Mouse (Mus musculus) adrenal gland, postnatal 36 days (tissue): ENCODE measurements around the gene Myo9b. TPM values are rescaled to one million over a fixed set of nuclear protein-coding genes. Genes with fewer than 3 reads are reported as not detected.

Source experiments
- total RNA-seq, 2 experiments: library from RNA; stranded (reverse); gene quantifications; 2 replicates each; pipeline ENCODE4 v1.2.3; 2021

Myo9b gene
- total RNA-seq, 2 experiments from 2014 or later = 32.0 to 41.0 TPM

Other genes starting within 250 kb of the Myo9b start
- 10 to 100 TPM; 13.5 to 16.5 TPM for gene Haus8, start 220 bp downstream of the Myo9b start, total RNA-seq
- gene Use1, start 94.1 kb downstream of the Myo9b start, total RNA-seq = 100 to 1,000 TPM; 192 to 200 TPM
- 10 to 100 TPM; 16.6 to 22.1 TPM for gene Ocel1, start 98.6 kb downstream of the Myo9b start, total RNA-seq
- gene Nr2f6, start 109.2 kb downstream of the Myo9b start, total RNA-seq = 10 to 100 TPM; 69.8 to 71.8 TPM
- 10 to 100 TPM; 12.7 to 20.6 TPM for gene Ushbp1, start 123.1 kb downstream of the Myo9b start, total RNA-seq
- 100 to 1,000 TPM in 1 of 2 experiments, 10 to 100 TPM in 1; 90.6 to 102 TPM for gene Babam1, start 124.1 kb downstream of the Myo9b start, total RNA-seq
- 1 to 10 TPM; 1.1 to 1.4 TPM for gene Ankle1, start 133.3 kb downstream of the Myo9b start, total RNA-seq
- 10 to 100 TPM; 56.6 to 81.2 TPM for gene Abhd8, start 190.9 kb downstream of the Myo9b start, total RNA-seq
- 100 to 1,000 TPM in 1 of 2 experiments, 10 to 100 TPM in 1; 91.9 to 111 TPM for gene Mrpl34, start 192.2 kb downstream of the Myo9b start, total RNA-seq
- 10 to 100 TPM; 57.7 to 62.3 TPM for gene Dda1, start 196.5 kb downstream of the Myo9b start, total RNA-seq
- gene Ano8, start 213.2 kb downstream of the Myo9b start, total RNA-seq = 10 to 100 TPM; 14.0 to 15.1 TPM
- gene Gtpbp3, start 215.4 kb downstream of the Myo9b start, total RNA-seq = 10 to 100 TPM; 22.5 to 23.1 TPM
- gene Plvap, start 239.0 kb downstream of the Myo9b start, total RNA-seq = 100 to 1,000 TPM; 200 to 203 TPM